Mouse (Mus musculus): ENCODE measurements at regions not wholly inside any gene's neighbourhood (a gene's known extent, or its start where the extent isn't known, plus 50 kb on each side); places are given as distances from the start of the nearest gene placed in this dataset.

DNA sequence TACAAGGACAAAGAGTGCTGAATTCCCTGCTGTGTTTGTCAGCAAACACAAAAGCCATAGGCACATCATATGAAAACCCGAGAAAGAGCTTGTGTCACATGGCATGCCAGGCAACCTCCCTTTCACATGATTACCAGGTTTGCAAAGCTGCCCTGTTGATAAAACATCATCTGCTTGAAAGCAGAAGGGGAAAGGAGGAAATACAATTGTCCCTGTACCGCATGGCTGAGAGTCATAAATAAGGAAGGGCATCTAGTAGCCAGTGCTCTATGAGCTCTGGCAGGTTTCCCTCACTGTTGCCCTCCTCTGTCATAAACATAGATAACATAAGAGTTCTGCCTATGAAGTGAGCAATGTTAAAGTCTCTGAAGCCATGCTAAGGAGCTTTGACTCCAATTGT lies 86.8 kb upstream of the Gadd45a start:
- in situ Hi-C loops (cut with MboI, MseI): loop anchor here in 1 of 2 experiments (10.0 kb wide), 1 partner anchor 89 kb away; the partner anchor contains the start of gene Gadd45a

DNA sequence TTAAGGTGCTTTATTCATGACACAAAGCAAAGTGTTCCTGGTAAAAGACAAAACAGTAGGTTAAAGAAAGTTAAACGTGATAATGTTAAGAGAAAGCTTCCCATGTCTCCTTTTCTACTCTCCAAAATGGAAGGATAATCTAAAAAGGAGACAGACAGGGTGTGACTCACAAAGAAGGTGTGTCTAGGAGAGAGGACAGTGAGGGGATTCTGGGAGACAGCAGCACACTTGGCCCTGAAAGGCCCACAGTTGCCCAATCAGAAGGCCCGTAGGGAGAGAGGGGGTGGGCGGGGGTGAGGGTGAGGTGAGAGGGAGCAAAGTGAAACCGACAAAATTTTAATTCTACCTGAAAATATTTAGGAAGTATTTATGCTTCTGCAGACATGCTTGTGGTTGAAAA lies 85.8 kb upstream of the Gadd45a start:
- in situ Hi-C loops (cut with MboI, MseI): loop anchor here in 1 of 2 experiments (10.0 kb wide), 1 partner anchor 88 kb away; the partner anchor contains the start of gene Gadd45a

DNA sequence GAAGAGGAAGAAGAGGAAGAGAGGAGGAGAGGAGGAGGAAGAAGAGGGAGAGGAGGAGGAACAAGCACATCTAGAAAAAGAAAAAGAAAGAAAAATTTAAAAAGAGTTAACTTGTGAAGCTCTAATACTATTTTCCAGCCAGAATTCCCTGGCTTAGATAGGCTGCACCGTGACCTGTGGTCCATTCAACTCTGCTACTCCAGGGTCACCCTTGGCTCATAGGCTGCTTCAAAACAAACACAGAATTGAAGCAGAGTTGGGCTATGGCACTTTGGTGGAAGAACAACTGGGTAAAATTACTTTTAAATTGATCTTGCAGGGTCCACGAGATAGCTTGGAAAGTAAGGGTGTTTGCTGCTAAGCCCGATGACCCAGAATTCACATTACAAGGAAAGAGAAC lies 79.0 kb upstream of the Gadd45a start:
- in situ Hi-C loops (cut with MboI, MseI): no loop called here

DNA sequence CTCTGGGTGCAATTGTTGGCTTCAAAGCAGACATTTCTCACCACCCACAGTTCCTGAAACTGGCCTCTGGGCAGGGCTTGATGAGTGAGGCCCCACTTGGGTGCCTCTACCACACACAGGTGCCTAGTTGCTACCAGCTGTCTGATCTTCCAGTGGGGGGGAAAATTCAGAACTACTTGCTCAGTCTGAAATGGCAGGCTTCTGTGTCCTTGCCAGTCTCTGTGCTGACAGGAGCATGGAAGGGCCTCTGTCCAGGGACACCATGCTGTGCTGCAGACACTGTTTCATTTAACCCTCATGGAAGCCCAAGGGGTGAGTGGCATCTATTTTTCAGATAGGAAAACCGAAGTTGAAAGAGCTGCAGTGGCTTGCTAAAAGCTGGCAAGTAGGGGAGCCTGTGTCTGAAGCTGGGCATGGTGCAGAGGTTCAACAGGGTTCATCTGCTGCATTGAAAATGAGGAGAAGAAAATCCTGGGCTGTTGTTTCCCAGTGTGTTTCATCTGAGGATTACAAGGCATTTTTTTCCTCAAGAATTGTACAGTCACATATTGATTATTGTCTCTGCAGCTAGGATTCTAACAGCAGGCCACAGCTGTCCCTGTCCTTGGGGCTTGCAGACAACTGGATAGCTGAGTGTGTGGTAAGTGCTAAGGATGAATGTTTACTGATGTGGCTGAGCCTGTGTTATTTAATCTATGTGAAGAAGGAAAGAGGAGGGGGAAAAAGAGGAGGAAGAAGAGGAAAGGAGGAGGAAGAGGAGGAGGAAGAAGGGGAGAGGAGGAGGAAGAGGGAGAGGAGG lies 78.4 kb upstream of the Gadd45a start:
- in situ Hi-C loops (cut with MboI, MseI): no loop called here

DNA sequence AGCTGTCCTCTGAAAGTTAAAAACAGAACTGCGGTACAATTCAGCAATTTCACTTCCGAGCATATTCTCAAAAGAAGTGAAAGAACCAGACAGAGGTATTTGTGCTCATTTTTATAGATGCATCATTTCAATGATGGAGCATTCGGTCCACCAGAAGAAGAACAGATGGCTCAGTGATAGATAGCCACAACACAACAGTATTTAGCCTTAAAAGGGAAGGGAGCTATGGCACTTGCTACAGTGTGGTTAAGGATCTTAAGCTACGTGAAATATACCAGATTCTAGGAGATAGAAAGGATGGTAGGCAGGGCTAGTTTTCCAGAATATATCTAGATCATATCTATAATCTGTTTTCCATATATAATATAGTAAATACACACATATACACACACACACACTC lies 77.5 kb upstream of the Gadd45a start:
- in situ Hi-C loops (cut with MboI, MseI): no loop called here

DNA sequence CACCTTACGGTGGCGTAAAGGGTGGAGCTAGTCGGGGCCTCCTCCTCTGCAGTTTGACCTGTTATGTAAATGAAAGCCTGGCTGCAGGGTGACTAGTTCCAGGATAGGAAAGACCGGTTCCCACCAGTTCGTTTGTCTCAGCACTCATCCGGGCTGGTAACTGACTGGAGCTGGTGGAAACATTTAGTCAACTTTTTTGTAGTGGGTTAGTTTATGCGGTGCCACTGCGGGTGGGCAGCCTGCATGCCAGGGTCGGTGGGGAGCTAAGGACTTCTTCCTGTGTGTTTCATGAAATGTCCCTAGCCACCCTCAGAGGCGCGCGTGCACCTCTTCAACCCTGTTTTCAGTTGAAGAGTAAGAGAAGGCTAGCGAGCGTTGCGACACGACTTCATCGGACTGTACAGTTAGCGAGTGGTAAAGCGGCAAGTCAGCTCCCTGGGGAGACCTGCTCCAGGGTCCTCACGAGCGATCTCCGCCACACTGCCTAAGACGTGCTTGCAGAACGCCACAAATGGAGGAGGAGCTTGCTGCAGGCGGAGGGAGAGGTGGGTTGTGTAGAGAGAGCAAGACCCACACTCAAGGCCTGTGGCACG lies 76.5 kb upstream of the Gadd45a start:
- in situ Hi-C loops (cut with MboI, MseI): no loop called here

DNA sequence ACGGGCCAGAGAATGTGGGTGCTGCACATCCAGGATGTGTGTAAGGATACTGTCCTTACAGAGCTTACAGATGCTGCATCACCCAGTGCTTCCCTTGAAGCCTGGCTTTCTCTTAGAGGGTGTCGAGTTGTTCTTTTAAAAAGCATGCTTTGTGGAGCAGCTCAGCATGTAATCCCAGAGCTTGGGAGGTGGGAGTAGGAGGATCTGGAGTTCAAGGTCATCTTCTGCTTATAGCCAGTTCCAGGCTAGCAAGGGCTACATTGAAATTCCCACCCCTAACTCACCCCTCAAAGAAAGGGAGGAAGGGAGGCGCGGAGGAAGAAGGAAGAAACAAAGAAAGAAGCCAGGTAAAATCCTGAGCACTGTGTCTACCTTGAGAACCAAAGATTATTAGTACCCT lies 76.0 kb upstream of the Gadd45a start:
- in situ Hi-C loops (cut with MboI, MseI): no loop called here

DNA sequence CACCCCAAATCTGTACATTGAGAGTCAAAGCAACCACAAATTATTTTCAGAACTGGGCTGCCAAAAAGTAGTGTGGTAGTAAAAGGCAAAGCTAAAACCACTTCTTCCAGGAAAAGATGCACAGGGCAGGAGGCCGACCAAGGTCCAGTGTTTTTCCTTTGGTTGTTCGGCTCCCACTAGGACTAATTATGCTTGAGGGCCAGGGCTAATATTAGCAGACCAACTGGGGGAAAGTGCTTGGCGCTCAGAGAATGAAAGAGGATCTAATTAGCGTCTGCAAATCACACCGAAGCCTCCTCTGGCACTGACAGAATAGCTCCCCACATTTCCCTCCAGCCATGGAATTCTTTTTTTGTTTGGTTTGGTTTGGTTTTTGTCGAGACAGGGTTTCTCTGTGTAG lies 75.1 kb upstream of the Gadd45a start:
- in situ Hi-C loops (cut with MboI, MseI): no loop called here

DNA sequence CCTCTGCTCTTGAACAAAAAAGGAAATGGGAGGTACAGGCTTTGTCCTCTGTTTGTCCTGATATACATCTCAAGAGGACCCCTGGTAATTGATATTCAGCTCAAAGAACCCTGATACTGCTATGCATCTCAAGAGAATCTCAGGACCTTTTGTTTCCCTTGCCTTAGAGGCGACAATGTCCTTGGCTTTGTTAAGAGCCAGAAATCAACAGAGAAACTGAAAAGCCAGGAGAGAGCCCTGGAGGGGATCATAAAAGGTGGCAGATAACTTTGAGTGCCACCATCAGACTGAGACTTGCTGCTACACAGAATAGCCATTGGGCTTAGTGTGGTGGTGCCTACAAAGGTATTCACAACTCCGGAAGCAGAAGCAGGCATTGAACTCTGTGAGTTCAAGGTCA lies 74.3 kb upstream of the Gadd45a start:
- in situ Hi-C loops (cut with MboI, MseI): no loop called here

DNA sequence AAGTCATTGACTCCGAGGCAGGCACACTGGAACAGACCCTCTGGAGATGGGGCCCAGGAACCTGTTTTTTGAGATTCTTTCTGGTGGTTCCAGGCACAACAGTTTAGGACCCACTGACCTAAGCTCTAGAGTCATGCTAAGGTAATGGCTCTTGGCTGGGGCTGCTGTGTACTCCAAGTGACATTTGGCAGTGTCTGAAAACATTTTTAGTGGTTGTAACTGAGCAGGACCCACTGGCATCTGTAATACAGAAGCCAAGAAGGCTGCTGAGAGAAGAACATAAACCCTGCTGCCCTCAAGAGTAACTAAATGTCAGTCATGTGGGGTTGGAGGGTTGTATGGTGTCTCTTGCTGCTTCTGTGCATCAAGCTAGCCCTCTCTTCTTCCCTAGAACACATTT lies 73.1 kb upstream of the Gadd45a start:
- in situ Hi-C loops (cut with MboI, MseI): no loop called here

DNA sequence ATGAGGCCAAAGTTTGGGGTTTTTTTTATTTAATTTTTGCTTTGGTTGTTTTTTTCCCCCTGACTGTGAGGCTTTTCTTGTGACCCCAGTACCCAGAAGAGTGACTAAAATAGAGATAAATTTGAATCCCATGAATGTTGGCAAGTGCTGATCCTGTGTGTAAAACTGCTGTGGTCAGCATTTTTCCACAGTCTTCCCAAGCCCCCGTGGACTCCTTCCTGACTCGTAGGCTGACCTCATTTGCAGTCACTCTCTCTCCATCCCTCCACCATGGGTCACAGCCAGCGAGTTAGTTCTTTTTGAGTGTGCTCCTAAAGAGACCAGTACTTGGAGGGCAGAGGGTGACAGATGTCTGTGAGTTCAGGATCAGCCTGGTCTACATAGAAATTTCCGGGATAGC lies 72.5 kb upstream of the Gadd45a start:
- in situ Hi-C loops (cut with MboI, MseI): no loop called here

DNA sequence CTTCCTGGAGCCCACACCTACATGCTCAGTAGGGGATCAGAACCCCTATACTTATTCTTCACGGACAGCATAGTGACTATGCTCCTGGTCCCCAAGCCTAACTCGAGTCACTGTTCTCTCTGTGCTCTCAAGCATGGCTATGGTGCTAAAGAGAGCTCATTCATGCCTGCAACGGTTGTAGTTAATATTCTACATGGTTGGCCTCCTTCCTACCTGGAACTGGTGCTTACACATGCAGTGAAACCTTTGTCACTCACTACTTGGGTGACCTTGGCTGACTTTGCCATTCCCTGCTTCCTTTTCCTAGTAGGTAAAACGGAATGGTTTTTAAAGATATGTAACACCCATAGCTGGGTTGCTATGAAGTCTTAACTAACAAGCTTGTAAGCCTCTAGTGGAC lies 70.3 kb upstream of the Gadd45a start:
- in situ Hi-C loops (cut with MboI, MseI): no loop called here

DNA sequence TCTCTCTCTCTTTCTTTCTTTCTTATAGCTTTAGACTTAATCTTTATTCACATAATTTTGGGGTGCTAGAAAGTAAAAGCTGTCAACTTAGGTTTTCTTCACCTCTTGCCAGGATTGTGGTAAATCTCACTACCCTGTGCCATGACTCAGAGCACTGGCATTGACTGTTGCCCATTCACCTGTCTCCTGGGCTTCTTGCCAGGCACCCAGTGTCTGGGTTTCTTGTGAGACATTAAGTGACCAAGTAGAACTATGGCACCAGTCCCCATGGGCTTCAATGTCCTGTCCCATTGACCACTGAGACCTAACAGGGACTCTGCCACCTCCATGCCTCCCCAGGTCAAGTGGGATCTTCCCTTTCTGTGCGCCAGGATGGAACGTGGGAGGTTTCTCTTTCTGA lies 69.2 kb upstream of the Gadd45a start:
- in situ Hi-C loops (cut with MboI, MseI): no loop called here

DNA sequence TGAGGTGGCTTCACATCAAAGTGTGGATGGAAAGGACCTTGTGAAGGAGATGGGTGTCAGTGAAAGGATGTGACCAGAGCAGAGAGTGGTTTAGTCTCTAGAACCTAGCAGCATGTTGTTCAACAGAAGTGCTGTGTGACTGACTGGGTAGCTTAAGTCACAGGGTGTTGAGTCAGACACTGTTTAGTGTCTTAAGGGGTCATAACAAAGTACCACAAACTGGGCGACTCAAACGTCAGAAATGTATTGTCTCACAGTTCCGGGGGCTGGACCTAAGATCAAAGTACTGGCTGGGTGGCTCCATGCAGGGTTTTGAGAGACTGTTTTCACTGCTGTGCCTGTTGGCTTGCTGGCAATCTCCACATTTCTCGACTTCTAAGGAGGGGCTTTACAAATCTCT lies 68.1 kb upstream of the Gadd45a start:
- in situ Hi-C loops (cut with MboI, MseI): no loop called here

DNA sequence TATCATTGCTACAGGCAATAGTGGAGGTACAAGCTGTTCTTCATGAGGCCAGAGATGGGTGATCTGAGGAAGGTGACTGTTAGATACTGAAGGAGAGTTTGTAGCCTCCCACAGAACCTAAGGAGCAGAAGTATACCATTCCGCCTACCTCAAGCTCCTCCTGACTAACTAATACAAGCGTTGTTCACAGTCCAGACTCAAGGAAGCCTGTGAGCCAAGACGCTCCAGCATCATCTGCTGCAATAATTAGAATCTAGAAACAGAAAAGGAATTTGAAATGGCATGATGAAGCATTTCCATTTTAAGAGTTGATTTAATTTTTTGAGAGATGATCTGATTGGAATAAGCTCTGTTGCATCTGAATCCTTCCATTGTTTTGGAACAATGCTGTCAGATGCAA lies 66.9 kb upstream of the Gadd45a start:
- in situ Hi-C loops (cut with MboI, MseI): no loop called here

DNA sequence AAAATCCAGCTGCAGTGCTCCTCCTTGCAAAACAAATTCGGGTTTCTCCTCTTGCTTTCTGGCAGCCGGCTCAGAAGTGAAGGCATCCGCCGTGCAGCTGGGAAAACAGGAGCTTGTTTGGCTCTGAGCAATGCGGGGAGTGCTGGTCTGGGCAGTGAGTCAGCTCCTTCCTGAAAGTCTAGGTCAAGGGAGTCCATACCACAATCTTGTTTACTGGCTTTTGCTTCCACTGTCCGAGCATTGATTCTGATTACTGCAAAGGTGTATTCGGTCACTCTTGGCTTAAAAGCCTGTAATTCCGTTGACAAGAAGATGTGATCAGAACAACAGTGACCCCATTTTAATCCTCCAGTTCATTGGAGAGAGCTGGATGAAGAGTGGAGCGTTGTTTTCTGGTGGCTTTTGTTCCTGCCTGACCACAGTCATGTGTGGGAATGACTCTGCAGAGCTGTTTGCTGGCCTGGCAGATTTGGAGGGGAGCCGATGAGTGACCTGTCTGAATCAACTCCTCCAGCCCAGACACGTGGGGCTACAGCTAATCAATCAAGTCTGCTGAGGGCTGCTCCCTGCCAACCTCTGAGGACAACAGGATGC lies 65.4 kb upstream of the Gadd45a start:
- in situ Hi-C loops (cut with MboI, MseI): no loop called here

DNA sequence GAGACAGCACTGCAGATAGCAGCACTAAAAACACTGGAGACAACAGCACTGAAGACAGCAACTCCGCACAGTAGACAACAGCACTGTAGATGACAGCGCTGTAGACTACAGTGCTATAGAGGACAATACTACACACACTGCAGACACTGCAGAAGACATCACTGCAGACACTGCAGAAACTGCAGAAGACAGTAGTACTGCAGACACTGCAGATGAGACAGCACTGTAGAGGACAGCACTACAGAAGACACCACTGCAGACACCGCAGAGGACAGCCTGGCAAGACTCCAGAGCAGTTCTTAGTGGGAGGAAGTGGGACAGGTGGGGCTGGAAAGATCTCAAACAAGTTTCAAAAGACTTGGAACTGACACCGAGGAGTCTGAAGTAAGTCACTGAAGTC lies 64.8 kb upstream of the Gadd45a start:
- in situ Hi-C loops (cut with MboI, MseI): no loop called here

DNA sequence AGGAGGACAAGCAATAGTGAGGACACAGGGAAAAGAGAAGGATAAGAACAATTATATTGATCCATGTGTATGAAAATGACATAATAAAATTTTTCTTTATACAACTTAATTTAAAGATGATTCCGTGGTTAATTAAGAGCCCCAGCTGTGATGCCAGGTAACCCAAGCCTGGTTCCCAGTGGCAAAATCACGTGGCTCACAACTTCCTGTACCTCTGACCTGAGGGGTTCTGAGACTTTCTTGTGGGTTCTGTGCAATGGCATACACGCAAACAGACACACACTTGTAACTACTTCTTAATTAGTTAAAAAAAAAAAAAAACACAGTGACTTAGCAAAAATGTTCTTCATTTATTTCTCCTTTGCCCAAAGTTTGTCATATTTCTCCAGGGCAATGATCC lies 57.2 kb upstream of the Gadd45a start:
- in situ Hi-C loops (cut with MboI, MseI): no loop called here

DNA sequence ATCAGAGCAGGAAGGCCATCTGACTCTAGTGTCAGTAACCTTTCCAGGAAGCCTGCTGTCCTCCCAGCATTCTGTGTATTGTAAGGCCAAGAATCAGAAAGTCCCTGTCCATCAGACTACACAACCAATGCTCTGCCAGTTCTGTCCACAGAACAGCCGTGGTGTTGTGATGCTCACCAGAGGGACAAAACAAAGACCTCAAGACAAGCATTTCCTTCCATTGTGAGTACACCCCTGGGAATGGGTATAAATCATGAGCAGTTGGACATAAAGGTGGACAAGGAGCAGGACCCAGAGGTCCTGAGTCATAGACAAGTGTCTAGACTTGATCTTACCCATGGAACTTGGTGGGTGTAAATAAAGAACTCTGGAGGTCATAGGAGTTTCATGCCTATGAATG lies 55.9 kb upstream of the Gadd45a start:
- in situ Hi-C loops (cut with MboI, MseI): no loop called here

DNA sequence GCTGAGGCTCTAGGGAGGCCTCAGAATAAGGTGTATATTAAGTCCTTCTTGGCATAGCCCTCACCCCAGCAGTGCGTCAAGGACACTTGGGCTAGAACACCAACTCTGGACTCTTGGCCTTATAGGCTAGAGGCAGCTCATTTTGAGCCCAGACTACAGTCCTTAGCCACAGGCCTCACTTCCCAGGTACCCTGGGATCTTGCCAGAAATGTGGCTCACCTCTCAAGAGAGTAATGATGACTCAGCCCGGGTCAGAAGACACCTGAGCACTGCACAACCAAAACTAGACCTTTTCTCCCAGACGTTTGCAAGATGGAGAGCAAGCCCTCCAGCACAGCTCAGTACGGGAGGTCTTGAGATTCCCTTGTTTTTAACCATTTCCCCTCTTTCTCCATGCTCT lies 52.9 kb upstream of the Gadd45a start:
- in situ Hi-C loops (cut with MboI, MseI): no loop called here

DNA sequence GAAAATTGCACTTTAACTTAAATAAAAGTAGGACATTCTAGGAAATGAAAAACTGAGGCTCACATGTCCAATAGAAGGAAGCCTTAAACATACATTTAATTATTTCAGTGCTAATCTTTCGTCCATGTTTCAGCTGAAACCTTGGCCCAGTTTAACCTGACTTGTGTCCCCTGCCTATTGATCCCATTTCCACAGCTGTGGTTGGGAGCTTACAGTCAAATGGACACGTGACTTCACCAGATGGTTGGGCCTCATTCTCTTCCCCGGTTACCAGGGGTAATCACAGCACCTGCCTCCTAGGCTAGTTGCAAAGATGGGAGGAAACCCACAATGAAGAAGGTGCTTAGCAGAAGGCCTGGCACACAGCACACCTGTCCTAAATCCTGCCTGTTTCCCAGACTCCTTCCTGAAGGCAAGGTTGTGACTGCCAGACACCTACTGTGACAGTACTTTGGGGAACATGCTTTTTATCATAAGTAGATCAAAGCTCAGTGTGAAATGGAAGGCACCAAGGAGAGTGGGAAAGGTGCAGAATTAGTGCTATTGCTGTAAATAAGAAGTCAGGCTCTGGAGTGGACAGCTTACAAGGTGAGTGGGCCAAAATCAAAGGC lies 52.4 kb upstream of the Gadd45a start:
- in situ Hi-C loops (cut with MboI, MseI): no loop called here

DNA sequence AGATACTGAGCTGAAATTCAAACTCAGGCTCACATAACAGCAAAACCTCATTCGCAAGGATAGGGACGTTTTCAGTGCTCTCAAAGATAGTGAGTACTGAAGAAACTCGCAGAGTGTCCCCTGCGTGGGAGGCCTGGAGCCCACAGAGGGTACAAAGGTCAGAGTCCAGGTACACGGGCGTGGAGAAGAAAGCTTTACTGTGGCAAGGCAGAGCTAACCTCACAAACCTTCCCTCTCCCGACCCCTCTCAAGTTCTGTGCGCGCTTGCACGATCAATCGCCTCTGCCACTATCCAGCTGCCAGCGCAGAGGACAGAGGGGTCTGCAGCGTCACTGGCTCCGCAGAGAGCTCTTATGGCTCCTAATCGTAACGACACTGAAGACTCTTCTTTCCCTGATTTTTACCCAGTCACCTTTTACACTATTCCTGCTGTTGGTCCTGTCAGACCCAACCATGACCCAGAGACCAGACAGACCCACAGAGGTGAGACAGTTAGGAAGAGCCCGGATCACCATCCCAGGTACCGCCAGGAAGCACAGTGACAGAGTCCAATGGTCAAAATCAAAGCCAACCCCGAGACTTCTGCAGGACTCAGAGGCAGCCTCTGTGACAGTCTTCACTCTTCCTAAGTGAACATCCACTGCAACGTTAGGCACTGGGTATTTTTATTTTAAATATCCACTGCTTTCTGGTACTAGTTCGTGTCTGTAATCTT lies 51.6 kb upstream of the Gadd45a start:
- in situ Hi-C loops (cut with MboI, MseI): no loop called here
